Mouse (Mus musculus) neural tube, embryonic 11.5 days (tissue): ENCODE data around the gene Zfp628. TPM values are rescaled to one million over a fixed set of nuclear protein-coding genes. Genes with fewer than 3 reads are reported as not detected.
A peak's percentile ranks its signal among the peaks of the same experiment; 100 is the strongest.

Experiments used
- ATAC-seq: fragments of 200-750 bp; cut with Nextera tagmentation; 2 replicates; pipeline ENCODE4 v1.8.0; 2017; ENCODE audit warnings: moderate number of reproducible peaks, mild to moderate bottlenecking, moderate TSS enrichment, moderate library complexity; ENCODE audit not compliant: insufficient read depth, low FRiP score, low TSS enrichment
- DNase-seq: peaks from one replicate; pipeline ENCODE4 v3.0.0-alpha.2; 2015; ENCODE audit warnings: low spot score
- H3K27ac ChIP-seq: fragments of 300-500 bp; sonication (generic); 2 replicates; pipeline ENCODE4 v1.5.1; 2014; ENCODE audit warnings: low read depth, mild to moderate bottlenecking, low read length
- H3K27me3 ChIP-seq: fragments of 300-500 bp; sonication (generic); 2 replicates; pipeline ENCODE4 v1.6.1; 2014; ENCODE audit warnings: mild to moderate bottlenecking, low read length, mixed read lengths; ENCODE audit not compliant: control insufficient read depth, insufficient read depth
- H3K36me3 ChIP-seq: fragments of 300-500 bp; sonication (generic); 2 replicates; pipeline ENCODE4 v1.6.1; 2014; ENCODE audit warnings: mild to moderate bottlenecking, low read length, moderate library complexity, mixed read lengths; ENCODE audit not compliant: control insufficient read depth, insufficient read depth
- H3K4me1 ChIP-seq: fragments of 300-500 bp; sonication (generic); 2 replicates; pipeline ENCODE4 v1.6.1; 2014; ENCODE audit warnings: low read length, mixed read lengths; ENCODE audit not compliant: control insufficient read depth, insufficient read depth
- H3K4me2 ChIP-seq: fragments of 300-500 bp; sonication (generic); 2 replicates; pipeline ENCODE4 v1.6.1; 2014; ENCODE audit warnings: low read depth, mild to moderate bottlenecking, moderate library complexity
- H3K4me3 ChIP-seq: fragments of 300-500 bp; sonication (generic); 2 replicates; pipeline ENCODE4 v1.5.1; 2014; ENCODE audit warnings: low read depth, low read length
- H3K9ac ChIP-seq: fragments of 300-500 bp; sonication (generic); 2 replicates; pipeline ENCODE4 v1.6.1; 2014; ENCODE audit warnings: mild to moderate bottlenecking, low read length
- H3K9me3 ChIP-seq: fragments of 300-500 bp; sonication (generic); 2 replicates; pipeline ENCODE4 v1.6.1; 2016; ENCODE audit warnings: low read length; ENCODE audit not compliant: control insufficient read depth
- WGBS: fragments of 180-500 bp; shearing (Covaris S2); extraction: QIAGEN DNeasy Blood & Tissue Kit; methylation state at CpG from one replicate; pipeline ENCODE4 v1.1.7; 2014; 5-methylcytosine and 5-hydroxymethylcytosine counted together
- polyA plus RNA-seq: library from polyadenylated mRNA; unstranded; fragments of >200 nt; fragmentation: Nextera tagmentation; extraction: Ambion mirVana; gene quantifications from 2 replicates; pipeline ENCODE4 v1.2.1, GENCODE M21; 2014

Gene Zfp628
- polyA plus RNA-seq, 1 experiment from 2014 or later, result 3.8 TPM

DNA sequence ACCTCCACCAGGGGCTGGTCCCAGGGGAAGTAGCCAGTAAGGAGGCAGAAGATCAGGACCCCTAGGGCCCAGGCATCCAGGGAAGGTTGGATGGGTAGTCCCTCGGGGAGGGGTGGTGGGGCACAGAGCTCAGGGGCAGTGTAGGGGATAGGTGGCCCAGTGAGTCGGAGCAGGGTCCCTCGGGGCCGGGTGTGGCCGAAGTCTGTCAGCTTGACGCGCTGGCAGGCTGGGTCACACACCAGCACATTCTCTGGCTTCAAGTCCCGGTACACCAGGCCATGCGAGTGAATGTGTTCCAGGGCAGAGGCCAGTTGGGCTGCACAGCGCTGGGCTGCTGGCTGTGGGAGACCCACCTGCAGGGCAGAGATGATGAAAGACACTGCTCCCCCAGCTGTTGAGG, 42.3 kb downstream of the Zfp628 start:
- Histone ChIP-seq H3K4me2 (no peak overlapping the region), H3K27me3 (no peaks in the 10 kb centered on the region), H3K4me1 (no peaks in the 10 kb centered on the region), H3K27ac (no peak overlapping the region), H3K4me3 (no peak overlapping the region), H3K9ac (no peak overlapping the region), H3K9me3 (no peaks in the 10 kb centered on the region), H3K36me3 (no peaks in the 10 kb centered on the region)
- WGBS, result 87% methylated on average over 10 of the region's 10 CpGs
- no peak for ATAC-seq
- DNase-seq, result no peak

DNA sequence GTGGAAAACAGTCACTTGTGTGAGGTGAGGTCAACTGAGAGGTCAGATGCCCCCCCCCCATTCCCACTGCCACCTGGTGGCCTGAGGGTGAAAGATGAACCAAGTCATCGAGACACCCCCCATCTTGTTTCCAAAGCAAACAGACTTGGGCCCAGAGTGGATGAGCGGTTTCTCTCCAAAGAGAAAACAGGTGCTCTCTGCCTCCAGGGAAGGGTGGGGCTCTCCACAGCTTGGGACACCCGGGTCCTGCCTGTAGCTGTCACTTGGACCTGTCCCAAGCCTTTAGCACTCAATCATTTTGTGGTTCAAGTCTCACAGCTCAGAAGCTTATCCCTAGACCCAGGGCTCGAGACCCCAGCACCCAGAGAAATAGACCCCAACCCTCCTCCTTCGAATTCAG, 48.5 kb downstream of the Zfp628 start:
- Histone ChIP-seq H3K36me3 (no peaks in the 10 kb centered on the region), H3K4me1 (no peaks in the 10 kb centered on the region), H3K27me3 (no peaks in the 10 kb centered on the region), H3K9me3 (no peaks in the 10 kb centered on the region), H3K9ac (no peak overlapping the region), H3K4me3 (no peak overlapping the region), H3K4me2 (no peak overlapping the region), H3K27ac (no peak overlapping the region)
- 77% methylated on average over 5 of the region's 5 CpGs for WGBS
- ATAC-seq, result no peak
- no peak for DNase-seq

DNA sequence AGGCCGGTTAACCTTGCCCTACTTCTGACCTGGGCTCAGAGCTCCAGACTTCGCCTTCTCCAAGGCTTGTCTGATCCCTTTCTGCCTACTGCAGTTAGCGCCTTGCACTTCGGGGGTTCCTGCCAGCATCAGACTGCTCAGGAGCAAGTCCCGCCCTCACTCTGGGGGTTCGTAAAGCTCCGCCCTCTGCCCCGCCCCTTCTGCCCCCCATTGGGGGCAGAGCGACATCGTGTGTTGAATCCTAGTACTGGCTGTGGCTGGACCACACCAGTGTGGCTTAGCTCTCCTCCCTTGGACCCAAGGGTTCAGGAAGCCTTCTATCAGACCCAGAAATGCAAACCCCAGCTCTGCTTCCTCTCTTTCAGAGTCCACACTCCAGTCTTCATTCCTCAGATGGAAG, 49.3 kb downstream of the Zfp628 start, which contains the start of gene Sbk2:
Gene Sbk2, minus strand, starts transcription at position 135 of the 400 bp plus-strand sequence.
- H3K9ac ChIP-seq, result no peak within 1 kb of the TSS
- H3K36me3 ChIP-seq, result no peaks in the 10 kb centered on the region
- WGBS, result 4% methylated on average over 10 of the region's 10 CpGs
- no peaks in the 10 kb centered on the region for H3K27me3 ChIP-seq
- H3K9me3 ChIP-seq, result no peaks in the 10 kb centered on the region
- 0 out of 2 replicates have a peak, but pooled peaks have one; percentile 20 for ATAC-seq
- H3K4me1 ChIP-seq, result no peaks in the 10 kb centered on the region
- H3K27ac ChIP-seq, result no peak within 1 kb of the TSS
- peak; percentile 60 for DNase-seq
- H3K4me2 ChIP-seq, result no peak within 1 kb of the TSS
- H3K4me3 ChIP-seq, result no peak within 1 kb of the TSS

GRCm38 (mm10) chr7:4964988-4965387, 50.0 kb downstream of the Zfp628 start:
- no peak for DNase-seq
- Histone ChIP-seq H3K36me3 (no peaks in the 10 kb centered on the region), H3K27ac (no peak overlapping the region), H3K27me3 (no peaks in the 10 kb centered on the region), H3K4me2 (no peak overlapping the region), H3K9ac (no peak overlapping the region), H3K4me1 (no peaks in the 10 kb centered on the region), H3K9me3 (no peaks in the 10 kb centered on the region), H3K4me3 (no peak overlapping the region)
- no peak for ATAC-seq
- 85% methylated on average over 5 of the region's 5 CpGs for WGBS

GRCm38 (mm10) chr7:4971068-4971467, 56.1 kb downstream of the Zfp628 start, which contains the start of gene Sbk3:
Gene Sbk3, minus strand, starts transcription at chr7:4971168.
- WGBS, result 44% methylated on average over 6 of the region's 6 CpGs
- Histone ChIP-seq H3K27ac (no peak within 1 kb of the TSS), H3K9ac (no peak within 1 kb of the TSS)

More at GRCm38 (mm10) chr7:4971068-4971467, 56.1 kb downstream of the Zfp628 start, which contains the start of gene Sbk3:
- ATAC-seq (no peak), DNase-seq (no peak)
- no peaks in the 10 kb centered on the region for H3K9me3 ChIP-seq
- H3K4me1 ChIP-seq, result no peaks in the 10 kb centered on the region
- H3K27me3 ChIP-seq, result no peaks in the 10 kb centered on the region
- no peak within 1 kb of the TSS for H3K4me2 ChIP-seq
- H3K4me3 ChIP-seq, result no peak within 1 kb of the TSS
- H3K36me3 ChIP-seq, result no peaks in the 10 kb centered on the region

Other genes starting within 250 kb of the Zfp628 start
- 108 and 120 TPM in 2 replicates for gene Hspbp1, start 230.1 kb upstream of the Zfp628 start, polyA plus RNA-seq
- gene Brsk1, start 224.6 kb upstream of the Zfp628 start, polyA plus RNA-seq, result 2.7 and 3.4 TPM in 2 replicates
- 0.17 TPM in 1 of 2 replicates, not detected in the other for gene Tmem150b, start 190.0 kb upstream of the Zfp628 start, polyA plus RNA-seq
- 80.6 and 87.0 TPM in 2 replicates for gene Kmt5c, start 175.1 kb upstream of the Zfp628 start, polyA plus RNA-seq
- 23.0 and 27.0 TPM in 2 replicates for gene Cox6b2, start 162.1 kb upstream of the Zfp628 start, polyA plus RNA-seq
- not detected in 2 replicates for gene Fam71e2, start 143.9 kb upstream of the Zfp628 start, polyA plus RNA-seq
- gene Il11, start 132.4 kb upstream of the Zfp628 start, polyA plus RNA-seq, result 0.16 TPM in 1 of 2 replicates, not detected in the other
- not detected in 2 replicates for gene Tmem190, start 132.3 kb upstream of the Zfp628 start, polyA plus RNA-seq
- gene Tmem238, start 125.6 kb upstream of the Zfp628 start, polyA plus RNA-seq, result 1.7 and 2.2 TPM in 2 replicates
- 157 and 169 TPM in 2 replicates for gene Rpl28, start 122.3 kb upstream of the Zfp628 start, polyA plus RNA-seq
- gene Ube2s, start 102.6 kb upstream of the Zfp628 start, polyA plus RNA-seq, result 422 and 471 TPM in 2 replicates
- gene Shisa7, start 70.5 kb upstream of the Zfp628 start, polyA plus RNA-seq, result 3.1 and 3.2 TPM in 2 replicates
- 2.4 and 2.5 TPM in 2 replicates for gene Isoc2b, start 45.0 kb upstream of the Zfp628 start, polyA plus RNA-seq
- 0.49 and 0.82 TPM in 2 replicates for gene Isoc2a, start 38.1 kb upstream of the Zfp628 start, polyA plus RNA-seq
- 0.29 TPM in 1 of 2 replicates, not detected in the other for gene Gm36210, start 8.7 kb upstream of the Zfp628 start, polyA plus RNA-seq
- gene Nat14, start 6.8 kb downstream of the Zfp628 start, polyA plus RNA-seq, result 6.4 and 7.1 TPM in 2 replicates
- gene Ssc5d, start 10.6 kb downstream of the Zfp628 start, polyA plus RNA-seq, result 2.8 and 3.3 TPM in 2 replicates
- not detected in 2 replicates for gene Sbk2, start 49.2 kb downstream of the Zfp628 start, polyA plus RNA-seq
- gene Sbk3, start 56.0 kb downstream of the Zfp628 start, polyA plus RNA-seq, result 0.09 TPM in 1 of 2 replicates, not detected in the other
- gene Zfp579, start 80.9 kb downstream of the Zfp628 start, polyA plus RNA-seq, result 41.6 and 47.8 TPM in 2 replicates
- 7.8 and 10.1 TPM in 2 replicates for gene Zfp524, start 99.2 kb downstream of the Zfp628 start, polyA plus RNA-seq
- gene Fiz1, start 99.5 kb downstream of the Zfp628 start, polyA plus RNA-seq, result 50.2 and 50.6 TPM in 2 replicates
- gene Gm44973, start 100.3 kb downstream of the Zfp628 start, polyA plus RNA-seq, result 0.36 and 1.1 TPM in 2 replicates
- gene Zfp865, start 105.2 kb downstream of the Zfp628 start, polyA plus RNA-seq, result 5.5 and 5.6 TPM in 2 replicates
- gene Ccdc106, start 105.3 kb downstream of the Zfp628 start, polyA plus RNA-seq, result 6.4 and 8.3 TPM in 2 replicates
- 0.50 TPM in 1 of 2 replicates, not detected in the other for gene 4632433K11Rik, start 118.9 kb downstream of the Zfp628 start, polyA plus RNA-seq
- gene Zfp784, start 123.2 kb downstream of the Zfp628 start, polyA plus RNA-seq, result 2.7 and 3.2 TPM in 2 replicates
- 42.3 and 48.9 TPM in 2 replicates for gene Zfp580, start 136.3 kb downstream of the Zfp628 start, polyA plus RNA-seq
- gene U2af2, start 146.9 kb downstream of the Zfp628 start, polyA plus RNA-seq, result 167 and 186 TPM in 2 replicates
- 64.8 and 67.4 TPM in 2 replicates for gene Epn1, start 165.0 kb downstream of the Zfp628 start, polyA plus RNA-seq
- gene Rfpl4, start 201.7 kb downstream of the Zfp628 start, polyA plus RNA-seq, result not detected in 2 replicates
- not detected in 2 replicates for gene Rasl2-9, start 210.7 kb downstream of the Zfp628 start, polyA plus RNA-seq
- gene Vmn1r55, start 234.5 kb downstream of the Zfp628 start, polyA plus RNA-seq, result not detected in 2 replicates